Mouse (Mus musculus): Measurements from ENCODE around the gene Hif1an. TPM values are rescaled to one million over a fixed set of nuclear protein-coding genes. Genes with fewer than 3 reads are reported as not detected.

The Hif1an gene
- polyA plus RNA-seq, 2 experiments: 6.6 to 7.2 TPM

DNA sequence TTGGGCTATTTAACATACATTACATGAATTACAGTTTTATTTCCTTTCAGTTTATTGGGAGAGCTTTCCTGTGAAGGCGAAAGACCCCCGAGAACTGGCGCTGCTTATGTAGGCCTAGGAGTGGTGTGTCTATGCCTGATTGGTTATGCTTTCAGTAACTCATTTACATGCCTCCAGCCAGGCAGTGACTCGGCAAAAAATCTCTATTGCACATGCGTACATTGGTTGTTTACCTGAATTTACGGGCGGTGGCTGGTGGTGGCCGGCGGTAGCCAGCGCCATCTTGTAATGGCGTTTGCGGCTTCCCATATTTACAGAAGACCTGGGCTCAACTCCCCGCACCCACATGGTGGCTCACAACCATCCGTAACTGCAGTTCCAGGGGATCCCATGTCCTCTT lies 31.5 kb downstream of the Hif1an start:
- ATAC-seq (ENCODE audit: insufficient read depth): no peak
- H3K27ac ChIP-seq: no peak overlapping the region
- TF ChIP-seq CTCF (IDR thresholded peaks at IDR 0.05; ENCODE audit: low read depth): no peak
- no peak overlapping the region for H3K4me3 ChIP-seq (ENCODE audit: insufficient read depth in 1 of 2, low read depth in 2 of 2, low read length in 2 of 2)
- peaks cover 2% of the 10 kb centered on the region; the same call in 1 of the 2 replicates for H3K27me3 ChIP-seq (ENCODE audit: control insufficient read depth, insufficient read depth, low read length)
- H3K4me1 ChIP-seq (replicated peaks; ENCODE audit: control insufficient read depth in 2 of 2, insufficient read depth in 2 of 2, low read length in 1 of 2): no peaks in the 10 kb centered on the region
- no peaks in the 10 kb centered on the region for H3K36me3 ChIP-seq (replicated peaks; ENCODE audit: control insufficient read depth, insufficient read depth, low read depth)
- no peak overlapping the region for H3K4me2 ChIP-seq (ENCODE audit: low read depth)
- WGBS (ENCODE audit: insufficient replicate concordance): 82% methylated on average over 14 of the region's 14 CpGs
- no peak for DNase-seq (ENCODE audit: low read depth in 3 of 3, low spot score in 3 of 3)
- no peaks in the 10 kb centered on the region for H3K9me3 ChIP-seq (ENCODE audit: control insufficient read depth, low read length)
- H3K9ac ChIP-seq (replicated peaks): no peak overlapping the region

DNA sequence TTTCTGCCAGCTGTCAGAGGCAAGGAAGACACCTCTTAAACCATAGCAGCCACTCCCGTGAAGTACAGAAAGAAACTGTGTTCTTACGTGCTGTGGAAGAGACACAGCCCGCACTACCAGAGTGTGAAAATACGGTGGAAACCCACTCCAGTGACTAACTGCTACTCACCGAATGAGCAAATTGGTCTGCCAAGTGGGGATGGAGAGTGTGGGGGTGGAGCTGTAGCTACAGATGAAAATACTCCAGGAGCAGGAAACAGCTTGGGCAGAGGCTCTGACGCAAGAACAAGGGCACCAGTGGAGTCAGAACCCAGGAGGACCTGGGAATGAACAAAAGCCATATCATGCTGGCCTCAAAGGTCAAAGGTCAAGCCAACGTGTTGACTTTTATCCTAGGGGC lies 55.5 kb downstream of the Hif1an start:
- DNase-seq (ENCODE audit: low read depth in 3 of 3, low spot score in 3 of 3): no peak
- Histone ChIP-seq H3K4me3 (ENCODE audit: insufficient read depth in 1 of 2, low read depth in 2 of 2, low read length in 2 of 2) (no peak overlapping the region), H3K27me3 (ENCODE audit: control insufficient read depth, insufficient read depth, low read length) (no peaks in the 10 kb centered on the region), H3K9ac (replicated peaks) (no peak overlapping the region), H3K36me3 (replicated peaks; ENCODE audit: control insufficient read depth, insufficient read depth, low read depth) (no peaks in the 10 kb centered on the region), H3K9me3 (ENCODE audit: control insufficient read depth, low read length) (no peaks in the 10 kb centered on the region), H3K4me1 (replicated peaks; ENCODE audit: control insufficient read depth in 2 of 2, insufficient read depth in 2 of 2, low read length in 1 of 2) (no peaks in the 10 kb centered on the region), H3K27ac (no peak overlapping the region), H3K4me2 (ENCODE audit: low read depth) (no peak overlapping the region)
- WGBS (ENCODE audit: insufficient replicate concordance): 40% methylated on average over 7 of the region's 7 CpGs
- TF ChIP-seq CTCF (IDR thresholded peaks at IDR 0.05; ENCODE audit: low read depth) (no peak), EP300 (IDR thresholded peaks at IDR 0.05; ENCODE audit: low read depth) (no peak)
- no peak for ATAC-seq (ENCODE audit: insufficient read depth)

Other genes with a start within 250 kb of the Hif1an start
- 0.04 and 0.08 TPM in 2 replicates for gene Scd4, start 229.8 kb upstream of the Hif1an start, polyA plus RNA-seq (2012; rRNA removed)
- gene Scd4, start 229.8 kb upstream of the Hif1an start, polyA plus RNA-seq (2014; fragmentation: Nextera tagmentation; extraction: Ambion mirVana): 0.09 TPM in 1 of 2 replicates, not detected in the other
- 22.5 and 25.1 TPM in 2 replicates for gene Scd1, start 155.0 kb upstream of the Hif1an start, polyA plus RNA-seq (2012; rRNA removed)
- 11.1 and 11.9 TPM in 2 replicates for gene Scd1, start 155.0 kb upstream of the Hif1an start, polyA plus RNA-seq (2014; fragmentation: Nextera tagmentation; extraction: Ambion mirVana)
- gene Wnt8b, start 69.4 kb upstream of the Hif1an start, polyA plus RNA-seq (2012; rRNA removed): not detected in 2 replicates
- not detected in 2 replicates for gene Wnt8b, start 69.4 kb upstream of the Hif1an start, polyA plus RNA-seq (2014; fragmentation: Nextera tagmentation; extraction: Ambion mirVana)
- gene Sec31b, start 17.0 kb upstream of the Hif1an start, polyA plus RNA-seq (2012; rRNA removed): 0.46 and 0.48 TPM in 2 replicates
- gene Sec31b, start 17.0 kb upstream of the Hif1an start, polyA plus RNA-seq (2014; fragmentation: Nextera tagmentation; extraction: Ambion mirVana): 0.11 and 0.20 TPM in 2 replicates
- not detected in 2 replicates for gene Gm20538, start 10.0 kb upstream of the Hif1an start, polyA plus RNA-seq (2012; rRNA removed)
- not detected in 2 replicates for gene Gm20538, start 10.0 kb upstream of the Hif1an start, polyA plus RNA-seq (2014; fragmentation: Nextera tagmentation; extraction: Ambion mirVana)
- gene Ndufb8, start 7.4 kb upstream of the Hif1an start, polyA plus RNA-seq (2012; rRNA removed): 209 and 212 TPM in 2 replicates
- gene Ndufb8, start 7.4 kb upstream of the Hif1an start, polyA plus RNA-seq (2014; fragmentation: Nextera tagmentation; extraction: Ambion mirVana): 347 and 349 TPM in 2 replicates
- gene Pax2, start 193.2 kb downstream of the Hif1an start, polyA plus RNA-seq (2012; rRNA removed): 0.02 TPM in 1 of 2 replicates, not detected in the other
- not detected in 2 replicates for gene Pax2, start 193.2 kb downstream of the Hif1an start, polyA plus RNA-seq (2014; fragmentation: Nextera tagmentation; extraction: Ambion mirVana)